Mouse (Mus musculus): ENCODE data around the gene Rap1b. TPM values are rescaled to one million over a fixed set of nuclear protein-coding genes. Genes with fewer than 3 reads are reported as not detected.

Gene Rap1b
- total RNA-seq, 2 experiments from 2014 or later, result 29.5 to 36.0 TPM

DNA sequence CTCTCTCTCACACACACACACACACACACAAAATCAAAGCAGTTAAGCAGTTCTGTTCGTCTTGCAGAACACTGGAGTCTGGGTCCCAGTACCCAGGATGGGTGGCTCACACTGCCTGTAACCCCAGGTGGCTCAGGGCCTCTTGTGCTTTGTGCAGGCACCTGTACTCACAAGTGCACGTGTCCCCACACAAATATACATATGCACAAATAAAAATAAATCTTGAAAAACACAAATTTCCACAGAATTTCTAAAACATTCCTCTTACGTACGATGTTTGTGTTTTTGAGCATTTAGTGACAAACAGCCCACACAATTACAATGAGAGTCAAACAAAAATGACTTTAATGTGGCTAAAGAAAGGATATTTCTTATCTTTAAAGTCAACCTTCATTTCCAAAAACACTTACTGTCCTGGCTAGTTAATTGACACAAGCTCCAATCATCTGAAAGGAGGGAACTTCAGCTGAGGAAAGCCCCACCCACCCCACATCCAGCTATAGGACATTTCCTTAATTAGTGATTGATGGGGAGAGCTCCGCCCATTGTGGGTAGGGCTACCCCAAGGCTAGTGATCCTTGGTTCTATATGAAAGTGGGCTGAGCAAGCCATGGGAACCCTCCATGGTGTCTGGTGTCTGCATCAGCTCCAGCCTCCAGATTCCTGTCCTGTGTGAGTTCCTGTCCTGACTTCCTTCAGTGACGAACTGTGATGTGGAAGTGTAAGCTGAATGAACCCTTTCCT is 70.3 kb downstream of the Rap1b start:
- no peak for DNase-seq
- intact Hi-C loops (cut with DNase I; ENCODE audit: low total_unique reads), result no loop called here

GRCm38 (mm10) chr10:117774817-117775120 is 71.1 kb downstream of the Rap1b start:
- no peak for DNase-seq
- intact Hi-C loops (cut with DNase I; ENCODE audit: low total_unique reads), result no loop called here

GRCm38 (mm10) chr10:117774011-117774816 is 71.6 kb downstream of the Rap1b start:
- intact Hi-C loops (cut with DNase I; ENCODE audit: low total_unique reads), result no loop called here
- DNase-seq, result no peak

DNA sequence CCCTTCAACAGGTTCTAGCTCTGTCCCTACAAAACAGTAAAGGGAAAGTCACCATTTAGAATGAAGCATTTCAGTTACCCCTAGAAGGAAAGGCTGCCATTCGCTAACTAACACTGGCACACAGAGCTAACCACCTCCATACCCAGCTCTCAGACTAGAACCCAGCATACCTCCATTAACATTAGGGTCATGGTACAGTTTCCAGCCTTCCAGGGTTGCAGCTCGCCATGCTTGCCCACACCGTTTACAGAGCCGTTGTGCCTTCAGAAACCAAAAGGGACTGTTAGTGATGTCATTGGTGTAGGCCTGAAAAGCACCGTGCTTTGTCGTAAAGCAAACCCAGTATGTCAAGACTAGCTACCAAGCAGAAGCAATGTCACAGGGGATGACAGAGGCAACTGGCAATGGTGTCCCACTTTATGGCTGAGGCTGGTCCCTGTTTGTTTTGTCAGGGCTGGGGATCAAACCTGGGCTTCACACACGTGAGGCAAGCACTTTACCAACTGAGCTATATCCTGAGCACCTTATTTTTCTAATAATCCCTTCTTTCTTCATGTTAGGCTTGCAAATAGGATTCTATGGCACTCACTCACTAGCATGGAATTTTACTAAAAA is 72.6 kb downstream of the Rap1b start:
- intact Hi-C loops (cut with DNase I; ENCODE audit: low total_unique reads), result no loop called here
- no peak for DNase-seq

- intact Hi-C loops (cut with DNase I; ENCODE audit: low total_unique reads), result no loop called here
Observed at GRCm38 (mm10) chr10:117772364-117773105, 73.3 kb downstream of the Rap1b start.

DNA sequence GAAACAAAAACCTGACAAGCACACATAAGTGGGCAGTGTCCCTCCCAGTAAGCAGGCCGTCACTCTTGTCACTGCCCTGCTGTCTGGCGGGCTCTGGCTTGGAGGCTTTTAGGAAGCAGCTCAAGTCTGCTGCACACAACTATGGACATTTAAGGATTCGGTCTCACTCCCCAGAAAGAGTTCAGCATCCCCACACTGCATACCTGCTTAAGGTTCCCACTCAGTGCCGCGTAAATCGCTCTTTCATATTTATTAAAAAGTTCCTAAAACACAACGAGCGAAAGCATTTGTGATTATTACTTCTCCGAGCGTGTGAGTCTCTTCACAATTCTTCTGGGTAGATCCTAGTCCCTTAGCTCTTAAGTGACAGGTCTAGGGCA is 74.7 kb downstream of the Rap1b start:
- intact Hi-C loops (cut with DNase I; ENCODE audit: low total_unique reads), result no loop called here

More at GRCm38 (mm10) chr10:117772364-117773105, 73.3 kb downstream of the Rap1b start:
- DNase-seq, result no peak

GRCm38 (mm10) chr10:117770286-117771130 is 75.3 kb downstream of the Rap1b start:
- DNase-seq, result no peak
- intact Hi-C loops (cut with DNase I; ENCODE audit: low total_unique reads), result no loop called here

More for the DNA sequence above, 74.7 kb downstream of the Rap1b start:
- DNase-seq, result no peak

DNA sequence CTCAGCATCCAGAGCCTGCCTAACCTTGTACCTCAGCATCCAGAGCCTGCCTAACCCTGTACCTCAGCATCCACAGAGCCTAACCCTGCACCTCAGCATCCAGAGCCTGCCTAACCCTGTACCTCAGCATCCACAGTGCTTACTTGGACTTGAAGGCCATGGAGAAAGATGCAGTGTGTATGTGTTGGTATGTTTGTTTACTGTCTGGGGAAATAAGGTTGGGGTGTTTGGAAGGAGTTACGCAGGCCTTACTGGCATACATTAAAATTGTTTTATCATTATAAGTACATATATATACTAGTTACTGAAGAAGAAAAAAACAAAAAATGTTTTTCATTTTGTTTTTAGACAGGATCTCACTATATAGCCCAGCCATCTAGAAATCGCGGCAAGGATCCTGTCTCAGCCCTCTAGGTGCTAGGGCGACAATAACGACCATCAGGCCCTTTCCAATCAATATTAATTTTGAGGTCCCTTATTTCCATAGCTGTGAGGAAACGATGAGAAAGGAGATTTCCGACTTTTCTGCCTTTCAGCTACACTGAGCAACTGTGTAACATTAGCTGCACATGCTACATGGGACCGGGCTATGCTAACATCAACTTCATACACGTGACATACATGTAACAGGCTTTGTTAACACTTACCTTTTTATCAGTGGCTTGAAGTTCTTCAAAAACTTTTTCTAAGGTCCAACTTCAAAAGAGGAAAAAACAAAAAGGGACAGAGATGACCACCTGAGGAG is 76.1 kb downstream of the Rap1b start:
- intact Hi-C loops (cut with DNase I; ENCODE audit: low total_unique reads), result no loop called here
- DNase-seq, result no peak

GRCm38 (mm10) chr10:117768141-117768440 is 77.7 kb downstream of the Rap1b start:
- intact Hi-C loops (cut with DNase I; ENCODE audit: low total_unique reads), result no loop called here
- DNase-seq, result no peak

DNA sequence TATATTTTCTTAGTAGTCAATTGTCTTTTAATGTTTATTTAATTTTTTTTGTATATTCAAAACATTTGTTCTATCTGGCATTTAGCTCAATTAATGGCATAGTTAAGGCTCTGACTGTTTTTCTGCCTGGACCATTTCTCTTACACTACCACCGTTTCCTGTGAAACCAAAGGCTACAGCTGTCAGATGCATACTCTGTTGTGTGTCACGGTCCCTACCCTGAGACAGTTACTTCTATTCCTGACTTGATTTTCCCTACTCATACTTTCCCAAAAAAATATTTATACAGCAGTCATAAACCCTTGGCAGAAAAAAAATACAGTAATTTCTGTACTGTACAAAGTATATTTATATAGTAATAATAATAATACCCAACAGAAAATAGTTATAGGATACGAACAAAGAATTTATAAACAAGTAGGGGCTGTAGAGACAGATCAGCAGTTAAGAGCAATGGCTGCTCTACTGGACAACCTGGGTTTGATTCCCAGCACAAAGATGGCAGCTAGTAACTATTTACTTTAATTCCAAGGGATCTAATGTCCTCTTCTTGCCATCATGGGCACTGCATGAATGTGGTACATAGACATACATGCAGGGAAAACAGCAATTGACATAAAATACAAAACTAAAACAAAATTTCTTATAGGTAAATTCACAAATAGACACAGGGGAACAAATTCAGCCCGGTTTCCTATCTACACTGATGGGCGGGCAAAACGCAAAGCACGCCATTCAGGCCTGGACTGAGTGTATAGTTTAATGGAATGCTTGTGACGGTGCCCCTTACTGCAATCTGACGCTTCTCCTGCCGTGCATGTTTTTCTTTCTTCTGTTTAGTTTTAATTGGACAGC is 78.3 kb downstream of the Rap1b start:
- intact Hi-C loops (cut with DNase I; ENCODE audit: low total_unique reads), result no loop called here
- no peak for DNase-seq

- no peak for DNase-seq
- intact Hi-C loops (cut with DNase I; ENCODE audit: low total_unique reads), result no loop called here
Observed at GRCm38 (mm10) chr10:117766896-117767160, 79.0 kb downstream of the Rap1b start.

DNA sequence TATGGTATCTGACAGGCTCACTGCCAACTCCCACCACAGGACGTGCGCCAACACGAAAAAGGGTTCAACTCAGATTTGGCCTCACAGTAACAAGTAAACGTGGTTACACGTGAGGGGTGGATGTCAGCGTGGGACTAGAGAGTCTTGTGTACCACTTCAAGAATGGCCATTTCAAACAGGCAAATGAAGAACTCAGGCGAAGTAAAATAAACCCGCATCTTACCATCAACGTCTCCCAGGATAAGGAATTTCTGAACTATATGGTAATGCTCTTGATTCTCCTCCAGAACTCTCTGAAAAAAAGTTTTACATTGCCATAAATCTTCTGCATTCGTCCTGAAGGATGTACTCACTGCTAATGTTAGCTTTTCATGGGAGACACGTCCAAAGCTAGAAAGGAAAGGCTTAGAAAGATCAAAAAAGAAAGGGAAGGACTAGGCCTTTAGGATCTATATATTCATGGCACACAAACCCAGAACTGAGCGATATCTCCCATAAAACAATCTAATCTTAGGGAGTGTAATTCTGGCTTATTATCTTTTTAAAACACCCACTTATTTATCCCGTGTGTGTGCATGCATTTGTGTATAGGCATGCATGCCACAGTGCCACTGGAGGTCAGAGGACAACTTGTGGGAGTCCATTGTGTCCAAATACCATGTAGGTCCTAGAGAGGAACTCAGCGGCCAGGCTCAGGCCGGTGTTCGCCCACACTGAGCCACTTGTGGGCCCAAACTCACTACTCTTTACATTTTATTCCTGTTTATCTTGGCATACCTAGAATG is 79.5 kb downstream of the Rap1b start:
- intact Hi-C loops (cut with DNase I; ENCODE audit: low total_unique reads), result no loop called here
- DNase-seq, result no peak

GRCm38 (mm10) chr10:117765116-117765894 is 80.5 kb downstream of the Rap1b start:
- DNase-seq, result no peak
- intact Hi-C loops (cut with DNase I; ENCODE audit: low total_unique reads), result no loop called here

GRCm38 (mm10) chr10:117764598-117764997 is 81.2 kb downstream of the Rap1b start:
- intact Hi-C loops (cut with DNase I; ENCODE audit: low total_unique reads), result no loop called here
- no peak for DNase-seq
